Mouse (Mus musculus): ENCODE results near the gene Golt1a. TPM values are rescaled to one million over a fixed set of nuclear protein-coding genes. Genes with fewer than 3 reads are reported as not detected.

The Golt1a gene
- polyA plus RNA-seq, 1 experiment from 2014 or later = 15.4 TPM

DNA sequence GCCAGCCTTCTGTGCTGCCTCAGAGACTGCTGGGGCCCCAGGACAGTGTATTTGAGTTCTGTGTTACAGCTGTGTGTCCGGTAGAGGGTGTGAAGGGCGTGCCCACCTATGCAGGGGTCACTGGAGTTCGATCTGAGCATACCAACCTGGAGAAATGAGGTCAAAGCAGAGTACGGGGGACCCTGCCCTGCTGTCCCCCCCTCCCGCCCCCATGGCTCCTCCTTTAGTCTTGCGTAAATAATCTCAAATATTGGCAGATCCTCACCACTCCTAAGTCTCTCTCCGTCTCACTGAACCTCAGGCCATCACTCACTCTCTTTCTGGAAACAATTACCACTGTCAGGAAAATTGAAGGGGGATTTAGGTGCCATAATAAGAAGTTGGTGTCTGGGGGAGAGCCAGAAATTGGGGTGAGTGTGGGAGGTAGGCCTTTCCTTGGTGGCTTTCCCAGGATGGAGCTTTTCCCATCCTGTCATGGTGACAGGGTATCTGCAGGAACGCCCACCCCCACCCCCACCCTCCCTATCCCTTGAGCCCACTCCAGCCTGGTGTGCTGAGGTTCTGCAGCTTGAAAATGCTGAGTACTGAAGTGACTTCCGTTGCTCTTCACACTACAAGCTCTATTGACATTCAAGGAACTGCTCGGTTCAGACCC, 57.5 kb downstream of the Golt1a start:
- H3K9me3 ChIP-seq (replicated peaks; ENCODE audit: low read length) = no peaks in the 10 kb centered on the region
- WGBS = 40% methylated on average over 10 of the region's 10 CpGs
- H3K4me1 ChIP-seq (replicated peaks; ENCODE audit: insufficient read depth, low read length) = peaks cover 8% of the 10 kb centered on the region
- H3K27ac ChIP-seq = no peak overlapping the region
- H3K27me3 ChIP-seq (ENCODE audit: insufficient read depth, low read length) = no peaks in the 10 kb centered on the region
- ATAC-seq (replicated peaks; ENCODE audit: low FRiP score, low read depth) (no peak), DNase-seq (ENCODE audit: low spot score) (no peak)
- no peak overlapping the region for H3K9ac ChIP-seq (ENCODE audit: low read depth, low read length)
- TF ChIP-seq CTCF (IDR thresholded peaks at IDR 0.05; ENCODE audit: low read depth) = no peak
- H3K4me3 ChIP-seq (replicated peaks; ENCODE audit: low read depth, low read length) = no peak overlapping the region
- no peaks in the 10 kb centered on the region for H3K36me3 ChIP-seq (ENCODE audit: insufficient read depth, low read length)
- no peak overlapping the region for H3K4me2 ChIP-seq (ENCODE audit: low read length)

DNA sequence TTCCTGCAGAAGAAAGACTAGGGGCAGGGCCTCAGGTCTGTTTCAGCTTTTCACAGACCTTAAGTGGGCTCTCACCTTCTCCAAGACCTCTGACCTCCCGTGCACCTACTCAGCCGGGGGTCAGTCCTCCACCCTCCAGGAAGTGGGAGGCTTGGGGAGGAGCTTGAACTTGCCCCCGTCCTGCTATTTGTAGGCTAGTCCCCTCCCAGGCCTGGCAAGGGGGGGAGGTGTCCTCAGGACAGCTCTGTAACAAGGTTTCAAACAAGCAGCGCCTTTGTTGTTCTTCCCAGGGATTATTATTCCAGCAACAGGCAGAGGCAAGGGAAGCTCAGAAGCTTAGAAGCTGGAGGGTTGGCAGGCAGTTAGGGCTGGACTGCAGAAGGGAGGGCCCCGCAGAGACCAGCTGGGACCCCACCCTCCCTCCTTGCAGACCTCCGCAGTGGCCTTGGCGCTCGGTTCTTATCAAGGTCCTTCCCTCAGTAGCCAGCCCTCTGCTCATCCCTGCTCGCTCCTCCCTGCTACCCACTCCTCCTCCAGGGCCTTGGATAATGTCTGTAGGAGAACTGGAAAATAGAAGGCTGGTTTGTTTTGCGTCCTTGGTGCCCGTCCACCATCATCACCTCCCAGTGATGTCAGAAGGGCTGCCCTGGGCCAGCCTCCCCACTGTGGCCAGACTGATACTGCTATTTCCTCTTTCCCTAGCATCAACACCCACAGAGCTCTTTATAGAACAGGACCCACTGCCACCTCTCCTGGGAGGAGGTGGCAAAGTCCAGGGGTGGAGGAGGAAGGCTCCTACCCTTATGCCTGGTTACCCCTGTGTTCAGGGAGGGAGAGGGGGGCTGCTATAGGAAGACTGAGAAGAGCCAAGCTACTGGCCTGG, 58.2 kb downstream of the Golt1a start:
- 22% methylated on average over 11 of the region's 11 CpGs for WGBS
- Histone ChIP-seq H3K27ac (no peak overlapping the region; the same call in 1 of the 2 replicates), H3K4me3 (replicated peaks; ENCODE audit: low read depth, low read length) (no peak overlapping the region), H3K9ac (ENCODE audit: low read depth, low read length) (no peak overlapping the region), H3K27me3 (ENCODE audit: insufficient read depth, low read length) (no peaks in the 10 kb centered on the region), H3K4me2 (ENCODE audit: low read length) (no peak overlapping the region), H3K9me3 (replicated peaks; ENCODE audit: low read length) (no peaks in the 10 kb centered on the region), H3K36me3 (ENCODE audit: insufficient read depth, low read length) (no peaks in the 10 kb centered on the region), H3K4me1 (replicated peaks; ENCODE audit: insufficient read depth, low read length) (peaks cover 8% of the 10 kb centered on the region)
- no peak for ATAC-seq (replicated peaks; ENCODE audit: low FRiP score, low read depth)
- no peak for TF ChIP-seq CTCF (IDR thresholded peaks at IDR 0.05; ENCODE audit: low read depth)
- peak; percentile 40 for DNase-seq (ENCODE audit: low spot score)

DNA sequence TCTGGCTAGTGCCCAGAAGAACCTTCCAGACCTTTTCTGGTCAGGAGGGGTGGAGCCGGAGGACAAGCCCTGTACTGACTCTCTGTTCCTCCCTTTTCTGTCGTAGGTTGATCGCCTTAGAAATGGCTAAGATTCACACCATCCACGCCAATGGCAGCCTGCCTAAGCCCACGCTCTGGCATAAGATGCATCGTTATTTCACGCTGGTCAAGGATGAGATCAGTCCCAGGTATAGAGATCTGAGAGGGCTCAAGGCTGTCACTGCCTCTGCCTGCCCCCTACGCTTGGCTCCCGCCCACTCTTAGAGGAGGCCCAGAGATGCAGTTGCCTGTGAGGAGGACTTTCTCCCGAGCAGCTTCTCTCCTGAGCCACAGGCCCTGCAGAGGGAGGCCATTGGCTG, 59.0 kb downstream of the Golt1a start:
- H3K36me3 ChIP-seq (ENCODE audit: insufficient read depth, low read length) = no peaks in the 10 kb centered on the region
- TF ChIP-seq CTCF (IDR thresholded peaks at IDR 0.05; ENCODE audit: low read depth) = no peak
- DNase-seq (ENCODE audit: low spot score) = no peak
- 60% methylated on average over 10 of the region's 10 CpGs for WGBS
- peaks cover 8% of the 10 kb centered on the region for H3K4me1 ChIP-seq (replicated peaks; ENCODE audit: insufficient read depth, low read length)
- H3K27ac ChIP-seq = no peak overlapping the region
- no peak overlapping the region for H3K4me2 ChIP-seq (ENCODE audit: low read length)
- no peak overlapping the region for H3K4me3 ChIP-seq (replicated peaks; ENCODE audit: low read depth, low read length)
- H3K9ac ChIP-seq (ENCODE audit: low read depth, low read length) = no peak overlapping the region
- H3K27me3 ChIP-seq (ENCODE audit: insufficient read depth, low read length) = no peaks in the 10 kb centered on the region
- H3K9me3 ChIP-seq (replicated peaks; ENCODE audit: low read length) = no peaks in the 10 kb centered on the region
- no peak for ATAC-seq (replicated peaks; ENCODE audit: low FRiP score, low read depth)

- WGBS = 72% methylated on average over 4 of the region's 4 CpGs
- Histone ChIP-seq H3K27ac (no peak overlapping the region), H3K36me3 (ENCODE audit: insufficient read depth, low read length) (no peaks in the 10 kb centered on the region), H3K4me3 (replicated peaks; ENCODE audit: low read depth, low read length) (no peak overlapping the region), H3K9ac (ENCODE audit: low read depth, low read length) (no peak overlapping the region), H3K27me3 (ENCODE audit: insufficient read depth, low read length) (no peaks in the 10 kb centered on the region), H3K4me1 (replicated peaks; ENCODE audit: insufficient read depth, low read length) (peaks cover 8% of the 10 kb centered on the region), H3K9me3 (replicated peaks; ENCODE audit: low read length) (no peaks in the 10 kb centered on the region), H3K4me2 (ENCODE audit: low read length) (no peak overlapping the region)
- ATAC-seq (replicated peaks; ENCODE audit: low FRiP score, low read depth) = no peak
- no peak for TF ChIP-seq CTCF (IDR thresholded peaks at IDR 0.05; ENCODE audit: low read depth)
- no peak for DNase-seq (ENCODE audit: low spot score)
Observed at GRCm38 (mm10) chr1:133370352-133370751, 60.8 kb downstream of the Golt1a start.

DNA sequence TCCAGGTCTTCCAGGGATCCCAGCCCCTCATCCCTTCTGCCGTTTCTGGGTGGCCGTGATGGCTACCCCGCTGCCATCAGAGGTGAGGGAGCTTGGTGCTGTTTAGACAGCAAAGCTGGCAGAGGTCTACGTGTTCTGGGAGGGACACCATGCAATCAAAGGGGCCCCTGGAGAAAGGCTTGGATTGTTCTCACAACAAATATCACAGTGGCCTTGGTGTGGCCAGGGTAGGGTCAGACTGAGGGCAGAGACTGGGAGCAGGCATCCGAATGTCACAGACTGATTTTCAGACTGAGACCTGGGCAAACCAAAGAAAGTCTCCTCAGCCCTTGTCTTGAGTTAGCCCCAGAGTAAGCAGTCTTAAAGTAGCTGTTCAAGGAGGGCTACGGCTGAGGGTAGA, 61.8 kb downstream of the Golt1a start:
- Histone ChIP-seq H3K27me3 (ENCODE audit: insufficient read depth, low read length) (no peaks in the 10 kb centered on the region), H3K27ac (no peak overlapping the region), H3K9me3 (replicated peaks; ENCODE audit: low read length) (no peaks in the 10 kb centered on the region), H3K4me3 (replicated peaks; ENCODE audit: low read depth, low read length) (no peak overlapping the region), H3K4me1 (replicated peaks; ENCODE audit: insufficient read depth, low read length) (peaks cover 8% of the 10 kb centered on the region), H3K9ac (ENCODE audit: low read depth, low read length) (no peak overlapping the region), H3K4me2 (ENCODE audit: low read length) (no peak overlapping the region), H3K36me3 (ENCODE audit: insufficient read depth, low read length) (no peaks in the 10 kb centered on the region)
- no peak for ATAC-seq (replicated peaks; ENCODE audit: low FRiP score, low read depth)
- 82% methylated on average over 6 of the region's 6 CpGs for WGBS
- no peak for DNase-seq (ENCODE audit: low spot score)
- TF ChIP-seq CTCF (IDR thresholded peaks at IDR 0.05; ENCODE audit: low read depth) = no peak

- 42% methylated on average over 8 of the region's 8 CpGs for WGBS
- no peak for DNase-seq (ENCODE audit: low spot score)
- no peak overlapping the region for H3K9ac ChIP-seq (ENCODE audit: low read depth, low read length)
- H3K36me3 ChIP-seq (ENCODE audit: insufficient read depth, low read length) = no peaks in the 10 kb centered on the region
- ATAC-seq (replicated peaks; ENCODE audit: low FRiP score, low read depth) = no peak
- no peak overlapping the region for H3K4me2 ChIP-seq (ENCODE audit: low read length)
- H3K9me3 ChIP-seq (replicated peaks; ENCODE audit: low read length) = no peaks in the 10 kb centered on the region
- H3K27ac ChIP-seq = no peak overlapping the region
- peaks cover 8% of the 10 kb centered on the region for H3K4me1 ChIP-seq (replicated peaks; ENCODE audit: insufficient read depth, low read length)
- TF ChIP-seq CTCF (IDR thresholded peaks at IDR 0.05; ENCODE audit: low read depth) = no peak
- H3K27me3 ChIP-seq (ENCODE audit: insufficient read depth, low read length) = no peaks in the 10 kb centered on the region
- H3K4me3 ChIP-seq (replicated peaks; ENCODE audit: low read depth, low read length) = no peak overlapping the region
Observed at GRCm38 (mm10) chr1:133372113-133372512, 62.5 kb downstream of the Golt1a start.

Other genes starting within 250 kb of the Golt1a start
- gene Ppp1r15b, start 178.7 kb upstream of the Golt1a start, polyA plus RNA-seq (2015; fragmentation: Nextera tagmentation; extraction: Ambion mirVana) = 27.2 and 29.5 TPM in 2 replicates
- 8.1 and 8.8 TPM in 2 replicates for gene Plekha6, start 145.6 kb upstream of the Golt1a start, polyA plus RNA-seq (2015; fragmentation: Nextera tagmentation; extraction: Ambion mirVana)
- gene Kiss1, start 12.1 kb downstream of the Golt1a start, polyA plus RNA-seq (2015; fragmentation: Nextera tagmentation; extraction: Ambion mirVana) = not detected in 2 replicates
- 463 and 484 TPM in 2 replicates for gene Ren1, start 40.7 kb downstream of the Golt1a start, polyA plus RNA-seq (2015; fragmentation: Nextera tagmentation; extraction: Ambion mirVana)
- 4.4 and 5.1 TPM in 2 replicates for gene Etnk2, start 53.8 kb downstream of the Golt1a start, polyA plus RNA-seq (2015; fragmentation: Nextera tagmentation; extraction: Ambion mirVana)
- 12.0 and 13.7 TPM in 2 replicates for gene Sox13, start 114.6 kb downstream of the Golt1a start, polyA plus RNA-seq (2015; fragmentation: Nextera tagmentation; extraction: Ambion mirVana)